Mouse (Mus musculus) CH12.LX (cell line): ENCODE measurements at regions not wholly inside any gene's neighbourhood (a gene's known extent, or its start where the extent isn't known, plus 50 kb on each side); places are given as distances from the start of the nearest gene placed in this dataset.

Source experiments
- DNase-seq: peaks from one replicate; pipeline ENCODE4 v3.0.0-alpha.2; 2013; ENCODE audit errors: extremely low read depth
- H3K27ac ChIP-seq: 2 replicates; pipeline ENCODE4 v1.5.1; 2012; ENCODE audit warnings: low read depth, mild to moderate bottlenecking, control low read depth, moderate library complexity; ENCODE audit not compliant: insufficient read depth
- H3K27me3 ChIP-seq: replicated peaks from 2 replicates; pipeline ENCODE3; 2012; ENCODE audit warnings: inconsistent platforms
- H3K36me3 ChIP-seq, 2 experiments: replicated peaks in 1 of 2; 2 replicates each; pipeline versions ENCODE3 to v1.6.1; 2012; ENCODE audit warnings: inconsistent platforms in 1 of 2, low read length in 1 of 2, mild to moderate bottlenecking in 1 of 2, mixed read lengths in 1 of 2, moderate library complexity in 1 of 2; ENCODE audit not compliant: control insufficient read depth in 1 of 2, insufficient read depth in 1 of 2
- H3K4me1 ChIP-seq, 2 experiments: 2 replicates each; pipeline ENCODE4 v1.6.1; 2012; ENCODE audit warnings: inconsistent platforms in 1 of 2, moderate library complexity in 1 of 2; ENCODE audit not compliant: insufficient read depth in 2 of 2, control insufficient read depth in 1 of 2
- H3K4me2 ChIP-seq: 2 replicates; pipeline ENCODE4 v1.6.1; 2012; ENCODE audit warnings: low read depth, mild to moderate bottlenecking, control low read depth; ENCODE audit not compliant: poor library complexity, insufficient read depth, severe bottlenecking
- H3K4me3 ChIP-seq, 3 experiments: fragments of 150-350 bp in 1 of 3; sonication (generic) in 1 of 3; replicated peaks in 1 of 3; 2 replicates each; pipeline versions ENCODE3 to v1.5.1; 2011 to 2012; ENCODE audit warnings: low read depth in 2 of 3, low read length in 2 of 3, mild to moderate bottlenecking in 2 of 3, moderate library complexity in 2 of 3, control low read depth in 1 of 3, improper control_type of control experiment in 1 of 3, inconsistent platforms in 1 of 3, mixed read lengths in 1 of 3; ENCODE audit not compliant: poor library complexity in 1 of 3
- H3K79me2 ChIP-seq: replicated peaks from 2 replicates; pipeline ENCODE4 v1.6.1; 2012; ENCODE audit warnings: mild to moderate bottlenecking, moderate library complexity; ENCODE audit not compliant: control insufficient read depth, poor library complexity, insufficient read depth, severe bottlenecking; ENCODE audit errors: extremely low read depth
- H3K9ac ChIP-seq: 2 replicates; pipeline ENCODE4 v1.6.1; 2012; ENCODE audit warnings: low read depth, mild to moderate bottlenecking, control low read depth, moderate library complexity; ENCODE audit not compliant: insufficient read depth
- H3K9me3 ChIP-seq: replicated peaks from 2 replicates; pipeline ENCODE3; 2012; ENCODE audit warnings: low read length, inconsistent platforms, mixed read lengths
- BHLHE40 ChIP-seq: IDR thresholded peaks from 2 replicates; pipeline ENCODE4 v1.6.1; 2011; ENCODE audit warnings: mild to moderate bottlenecking, low read depth, low read length, improper control_type of control experiment
- CHD1 ChIP-seq: IDR thresholded peaks from 2 replicates; pipeline ENCODE4 v1.6.1; 2012; ENCODE audit warnings: low read depth, low read length, improper control_type of control experiment, inconsistent platforms
- CHD2 ChIP-seq: IDR thresholded peaks from 2 replicates; pipeline ENCODE4 v1.6.1; 2011; ENCODE audit warnings: low read length, improper control_type of control experiment
- CTCF ChIP-seq, 2 experiments: IDR thresholded peaks in 1 of 2; conservative IDR thresholded peaks in 1 of 2; 2 replicates each; pipeline ENCODE4 v1.5.1; 2011 to 2012; ENCODE audit warnings: low read depth in 2 of 2, low read length in 2 of 2, improper control_type of control experiment in 1 of 2, inconsistent platforms in 1 of 2, mild to moderate bottlenecking in 1 of 2, moderate library complexity in 1 of 2
- ELF1 ChIP-seq: IDR thresholded peaks from 2 replicates; pipeline ENCODE4 v1.6.1; 2014; ENCODE audit warnings: low read depth, mild to moderate bottlenecking, inconsistent platforms, low read length, improper control_type of control experiment
- EP300 ChIP-seq: IDR thresholded peaks from 2 replicates; pipeline ENCODE4 v1.6.1; 2011; ENCODE audit warnings: low read length, improper control_type of control experiment
- ETS1 ChIP-seq: conservative IDR thresholded peaks from 2 replicates; pipeline ENCODE4 v1.6.1; 2012; ENCODE audit warnings: low read depth, mild to moderate bottlenecking, inconsistent platforms, low read length, improper control_type of control experiment, moderate library complexity
- GABPA ChIP-seq: IDR thresholded peaks from 2 replicates; pipeline ENCODE4 v1.6.1; 2012; ENCODE audit warnings: low read depth, low read length, improper control_type of control experiment, inconsistent platforms; ENCODE audit not compliant: insufficient replicate concordance
- HCFC1 ChIP-seq: IDR thresholded peaks from 2 replicates; pipeline ENCODE4 v1.6.1; 2012; ENCODE audit warnings: low read depth, mild to moderate bottlenecking, inconsistent platforms, low read length, improper control_type of control experiment
- JUN ChIP-seq: IDR thresholded peaks from 2 replicates; pipeline ENCODE4 v1.6.1; 2011; ENCODE audit warnings: low read depth, mild to moderate bottlenecking, low read length, improper control_type of control experiment, moderate library complexity; ENCODE audit not compliant: insufficient read depth
- JUND ChIP-seq: conservative IDR thresholded peaks from 2 replicates; pipeline ENCODE4 v1.6.1; 2011; ENCODE audit warnings: low read depth, low read length, improper control_type of control experiment
- KAT2A ChIP-seq: IDR thresholded peaks from 2 replicates; pipeline ENCODE4 v1.6.1; 2012; ENCODE audit warnings: low read length, improper control_type of control experiment, inconsistent platforms; ENCODE audit not compliant: insufficient replicate concordance
- MAFK ChIP-seq: IDR thresholded peaks from 2 replicates; pipeline ENCODE4 v1.6.1; 2011; ENCODE audit warnings: low read length, improper control_type of control experiment; ENCODE audit not compliant: insufficient replicate concordance
- MAX ChIP-seq: IDR thresholded peaks from 2 replicates; pipeline ENCODE4 v1.6.1; 2011; ENCODE audit warnings: low read length, improper control_type of control experiment
- MAZ ChIP-seq: IDR thresholded peaks from 2 replicates; pipeline ENCODE4 v1.6.1; 2012; ENCODE audit warnings: low read depth, mild to moderate bottlenecking, inconsistent platforms, low read length, improper control_type of control experiment, moderate library complexity
- MXI1 ChIP-seq: IDR thresholded peaks from 2 replicates; pipeline ENCODE4 v1.6.1; 2011; ENCODE audit warnings: mild to moderate bottlenecking, low read depth, low read length, improper control_type of control experiment
- NELFE ChIP-seq: IDR thresholded peaks from 2 replicates; pipeline ENCODE4 v1.6.1; 2011; ENCODE audit warnings: low read depth, low read length, improper control_type of control experiment
- NRF1 ChIP-seq: IDR thresholded peaks from 2 replicates; pipeline ENCODE4 v1.6.1; 2014; ENCODE audit warnings: low read depth, mild to moderate bottlenecking, inconsistent platforms, low read length, improper control_type of control experiment, moderate library complexity
- PAX5 ChIP-seq: IDR thresholded peaks from 2 replicates; pipeline ENCODE4 v1.6.1; 2012; ENCODE audit warnings: low read length, inconsistent platforms, mixed read lengths
- POLR2A ChIP-seq: IDR thresholded peaks from 2 replicates; pipeline ENCODE4 v1.6.1; 2011; ENCODE audit warnings: low read depth, mild to moderate bottlenecking, improper control_type of control experiment, low read length
- POLR2AphosphoS2 ChIP-seq: IDR thresholded peaks from 2 replicates; pipeline ENCODE4 v1.6.1; 2011; ENCODE audit warnings: low read depth, low read length, improper control_type of control experiment
- RAD21 ChIP-seq: IDR thresholded peaks from 2 replicates; pipeline ENCODE4 v1.6.1; 2011; ENCODE audit warnings: low read depth, mild to moderate bottlenecking, low read length, improper control_type of control experiment, moderate library complexity
- RCOR1 ChIP-seq: conservative IDR thresholded peaks from 2 replicates; pipeline ENCODE4 v1.6.1; 2012; ENCODE audit warnings: low read depth, mild to moderate bottlenecking, inconsistent platforms, low read length, improper control_type of control experiment
- SIN3A ChIP-seq: IDR thresholded peaks from 2 replicates; pipeline ENCODE4 v1.6.1; 2012; ENCODE audit warnings: low read length, improper control_type of control experiment, inconsistent platforms
- SMC3 ChIP-seq: IDR thresholded peaks from 2 replicates; pipeline ENCODE4 v1.6.1; 2011; ENCODE audit warnings: low read depth, low read length, improper control_type of control experiment
- UBTF ChIP-seq: IDR thresholded peaks from 2 replicates; pipeline ENCODE4 v1.6.1; 2012; ENCODE audit warnings: low read depth, mild to moderate bottlenecking, inconsistent platforms, low read length, improper control_type of control experiment, moderate library complexity
- USF1 ChIP-seq: IDR thresholded peaks from 2 replicates; pipeline ENCODE4 v1.6.1; 2014; ENCODE audit warnings: low read depth, mild to moderate bottlenecking, inconsistent platforms, low read length, improper control_type of control experiment
- USF2 ChIP-seq: conservative IDR thresholded peaks from 2 replicates; pipeline ENCODE4 v1.6.1; 2011; ENCODE audit warnings: low read depth, low read length, improper control_type of control experiment
- ZC3H11A ChIP-seq: IDR thresholded peaks from 2 replicates; pipeline ENCODE4 v1.6.1; 2012; ENCODE audit warnings: low read depth, mild to moderate bottlenecking, inconsistent platforms, low read length, improper control_type of control experiment
- ZKSCAN1 ChIP-seq: IDR thresholded peaks from 2 replicates; pipeline ENCODE4 v1.6.1; 2012; ENCODE audit warnings: low read depth, inconsistent platforms, low read length, improper control_type of control experiment, borderline replicate concordance
- dilution Hi-C: fragments of 300-500 bp; cut with MboI; formaldehyde crosslinking; loops from 2 replicates; pipeline ENCODE4 v1.14.3; 2020; ENCODE audit warnings: low sequenced_read_pairs; ENCODE audit not compliant: extremely low pct_unique_long_range_greater_than_20kb, extremely low pct_ligation_motif_present
- in situ Hi-C: fragments of 300-500 bp; cut with MboI; formaldehyde crosslinking; loops from 3 replicates; pipeline ENCODE4 v1.14.3; 2019; ENCODE audit warnings: low sequenced_read_pairs, low pct_ligation_motif_present, low pct_unique_long_range_greater_than_20kb, mixed read lengths

DNA sequence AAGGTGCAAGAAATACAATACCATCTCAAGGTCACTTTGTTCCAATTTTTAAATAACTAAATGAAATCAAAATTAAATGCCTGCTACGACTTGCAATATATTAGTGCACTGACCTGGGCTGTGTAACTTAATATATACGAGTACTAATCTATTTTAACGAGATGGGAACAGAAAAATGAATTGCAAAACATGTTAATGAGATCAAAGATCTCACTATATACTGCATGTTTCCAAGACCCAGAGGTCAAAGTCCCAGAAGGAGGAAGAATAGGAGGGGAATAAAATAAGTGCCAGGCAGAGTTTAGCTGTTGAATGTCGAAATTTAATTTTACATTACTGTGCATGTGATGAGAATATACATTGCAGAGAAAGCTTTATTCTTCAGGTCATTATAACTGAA lies 614.7 kb downstream of the Kctd8 start:
- Histone ChIP-seq H3K79me2 (no peaks in the 10 kb centered on the region), H3K36me3 (no peaks in the 10 kb centered on the region), H3K4me1 (peaks cover 0 to 14% of the 10 kb centered on the region in 2 experiments; a peak in 2 of 4 replicates), H3K9ac (no peak overlapping the region), H3K4me3 (no peak overlapping the region), H3K27ac (no peak overlapping the region), H3K9me3 (no peaks in the 10 kb centered on the region), H3K27me3 (no peaks in the 10 kb centered on the region), H3K4me2 (no peak overlapping the region)
- TF ChIP-seq JUN (no peak), CTCF (conservative IDR thresholded peaks at IDR 0.05 in 1 of 2, IDR thresholded peaks at IDR 0.05 in 1 of 2; ENCODE audit: low read depth in 2 of 2, low read length in 2 of 2) (no peak), ELF1 (no peak), SIN3A (no peak), ZKSCAN1 (no peak), POLR2AphosphoS2 (no peak), CHD2 (no peak), POLR2A (no peak), SMC3 (no peak), GABPA (no peak), CHD1 (no peak), HCFC1 (no peak), RCOR1 (no peak), JUND (no peak), UBTF (no peak), USF2 (no peak)
- dilution Hi-C loops = no loop called here
- in situ Hi-C loops = no loop called here
- no peak for DNase-seq

DNA sequence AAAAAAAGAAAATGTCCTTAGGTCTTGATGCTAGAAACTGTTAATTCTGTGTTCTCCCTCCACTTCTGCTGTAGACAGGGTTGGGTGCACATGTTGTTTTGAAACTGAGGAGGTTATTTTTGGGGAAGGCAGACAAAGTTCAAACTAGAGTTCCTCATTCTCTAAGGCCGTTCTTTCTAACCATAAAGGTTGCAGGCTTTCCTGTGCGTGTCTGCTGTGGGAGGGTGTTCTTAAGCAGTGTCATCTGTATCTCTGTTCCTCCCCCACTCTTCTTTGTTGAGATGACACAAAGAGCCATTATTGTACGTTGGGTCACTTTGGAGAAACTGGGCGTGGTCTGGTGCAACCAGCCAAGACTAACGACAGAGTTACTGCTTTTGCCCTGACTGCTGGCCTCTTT lies 606.3 kb downstream of the Kctd8 start:
- dilution Hi-C loops = no loop called here
- peak; percentile 95 for DNase-seq
- in situ Hi-C loops = no loop called here
- no peak for TF ChIP-seq USF2
- TF ChIP-seq MAZ = peak; percentile 46; the same call in 1 of the 2 replicates
- TF ChIP-seq SIN3A = peak; percentile 41; the same call in 1 of the 2 replicates
- TF ChIP-seq CHD2 = peak; percentile 90
- no peak for TF ChIP-seq GABPA
- TF ChIP-seq ETS1 = peak; percentile 89
- TF ChIP-seq POLR2AphosphoS2 = no peak
- TF ChIP-seq NELFE = no peak
- TF ChIP-seq PAX5 = no peak
- no peak for TF ChIP-seq USF1
- TF ChIP-seq ELF1 = peak; percentile 51; the same call in 1 of the 2 replicates
- peak; percentile 40; the same call in 1 of the 2 replicates for TF ChIP-seq JUND
- TF ChIP-seq BHLHE40 = peak; percentile 69
- TF ChIP-seq ZC3H11A = no peak
- TF ChIP-seq KAT2A = 0 out of 2 replicates have a peak, but pooled peaks have one; percentile 11
- TF ChIP-seq SMC3 = peak; percentile 27; the same call in 1 of the 2 replicates
- peak; percentile 81 for TF ChIP-seq JUN
- TF ChIP-seq POLR2A = 0 out of 2 replicates have a peak, but pooled peaks have one; percentile 14
- TF ChIP-seq MXI1 = peak; percentile 53
- TF ChIP-seq HCFC1 = peak; percentile 26
- TF ChIP-seq RCOR1 = no peak
- peak; percentile 15 for TF ChIP-seq RAD21
- TF ChIP-seq MAFK = peak; percentile 35; the same call in 1 of the 2 replicates
- peak; percentile 67; the same call in 1 of the 2 replicates for TF ChIP-seq MAX
- TF ChIP-seq CTCF (conservative IDR thresholded peaks at IDR 0.05 in 1 of 2, IDR thresholded peaks at IDR 0.05 in 1 of 2; ENCODE audit: low read depth in 2 of 2, low read length in 2 of 2) = no peak
- TF ChIP-seq EP300 = peak; percentile 80
- TF ChIP-seq NRF1 = no peak

More for the DNA sequence above, 606.3 kb downstream of the Kctd8 start:
- Histone ChIP-seq H3K27me3 (no peaks in the 10 kb centered on the region), H3K4me2 (peak overlapping the region; percentile 61), H3K4me1 (peaks cover 5 to 24% of the 10 kb centered on the region in 2 experiments; a peak in 3 of 4 replicates), H3K79me2 (no peaks in the 10 kb centered on the region), H3K4me3 (no peak overlapping the region), H3K9me3 (no peaks in the 10 kb centered on the region), H3K36me3 (no peaks in the 10 kb centered on the region), H3K27ac (peak overlapping the region; percentile 95; the same call in 1 of the 2 replicates), H3K9ac (peak overlapping the region; percentile 9; the same call in 1 of the 2 replicates)
